Comparison of ENCODE assay signal across 8 mouse cellular contexts in the genomic region with DNA sequence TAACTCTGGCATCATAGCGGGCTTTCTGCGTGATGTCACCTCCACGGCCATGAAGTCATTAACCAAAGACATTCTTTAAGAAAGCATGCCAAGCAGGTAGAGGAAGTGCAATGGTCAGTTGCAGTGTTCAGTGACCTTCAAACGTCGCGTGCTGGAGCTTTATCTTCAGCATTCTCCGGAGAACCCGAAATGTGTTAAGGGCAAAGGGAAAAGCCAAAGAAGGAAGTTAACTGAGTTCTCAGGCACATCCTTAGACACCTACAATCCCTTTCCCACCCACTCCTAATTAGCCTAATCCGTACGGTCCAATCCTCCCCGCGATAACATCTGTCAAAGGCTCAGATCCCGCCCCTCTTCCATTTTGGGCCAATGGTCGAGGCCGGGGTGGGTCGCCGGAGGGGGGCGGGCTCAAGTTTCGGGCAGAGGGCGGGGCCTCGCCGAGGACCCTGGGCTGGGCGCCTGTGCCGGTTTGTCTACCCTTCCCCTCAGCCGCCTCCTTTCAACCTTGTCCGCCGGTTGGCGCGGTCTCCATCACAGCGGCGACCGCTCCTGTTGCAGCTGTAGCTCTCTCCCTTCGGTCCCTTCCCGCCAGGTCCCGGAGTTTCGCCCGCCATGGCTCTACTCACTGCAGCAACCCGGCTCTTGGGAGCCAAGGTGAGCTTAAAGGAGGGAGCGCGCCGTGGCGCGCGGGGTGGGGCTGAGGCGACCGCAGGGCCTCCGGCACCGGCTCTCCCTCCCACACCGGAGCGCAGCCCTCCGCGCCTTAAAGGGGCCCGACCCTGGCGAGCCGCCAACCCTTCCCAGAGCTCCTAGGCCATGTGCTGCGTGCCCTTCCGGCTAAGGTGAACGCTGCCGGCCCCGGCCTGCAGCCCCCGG. TPM values are rescaled to one million over a fixed set of nuclear protein-coding genes. Genes with fewer than 3 reads are reported as not detected.
DNase-seq lines count a peak whose midpoint lies in the region; ATAC-seq and TF ChIP-seq lines count a peak whose summit lies in the region.

Gene Cs (plus strand): TSS at position 429 of the 876 bp plus-strand sequence.

- H3K4me1 ChIP-seq in hindbrain, postnatal 0 days (ENCODE audit: insufficient read depth, low read length): peaks cover 10% of the 10 kb centered on the region; the same call in 1 of the 2 replicates

- peak within 1 kb of the TSS; percentile 97 for H3K27ac ChIP-seq in gastrocnemius, adult 2 months
- H3K27ac ChIP-seq in hindbrain, postnatal 0 days: peak within 1 kb of the TSS; percentile 95
- peak within 1 kb of the TSS; percentile 96 for H3K27ac ChIP-seq in left cerebral cortex, adult 2 months

- DNase-seq in ZHBTc4 (ENCODE audit: low read depth, low spot score): peak; percentile 99
- peak; percentile 99 for DNase-seq in gastrocnemius, adult 2 months
- DNase-seq in hindbrain, postnatal 0 days (ENCODE audit: low spot score): peak; percentile 98
- peak; percentile 95 for DNase-seq in left cerebral cortex, adult 2 months (ENCODE audit: extremely low spot score in 1 of 2, low spot score in 2 of 2)
- peak; percentile 93 to 96 for DNase-seq in right cerebral cortex, adult 2 months (ENCODE audit: low spot score in 2 of 2)
- peak; percentile 96 for DNase-seq in urinary bladder, postnatal 14 days (ENCODE audit: low spot score)

- H3K9ac ChIP-seq in hindbrain, postnatal 0 days (replicated peaks; ENCODE audit: low read length): peak within 1 kb of the TSS; percentile 87

- ATAC-seq in common myeloid progenitor, adult 5-6 weeks (replicated peaks; ENCODE audit: low read depth, poor library complexity, severe bottlenecking): peak; percentile 89
- peak; percentile 99 for ATAC-seq in hindbrain, postnatal 0 days
- ATAC-seq in megakaryocyte, adult 5-6 weeks (ENCODE audit: poor library complexity, severe bottlenecking): peak; percentile 91

- intact Hi-C loops in gastrocnemius, adult 2 months (cut with DNase I): loop anchor here (2.0 to 5.0 kb wide), 2 partner anchors 40 to 117 kb away; partner anchors contain the start of gene Ankrd52
- intact Hi-C loops in left cerebral cortex, adult 2 months (cut with DNase I): loop anchor here (2.0 to 5.0 kb wide), 3 partner anchors 21 to 120 kb away; partner anchors contain the start of genes Coq10a and Smarcc2

- no peak for TF ChIP-seq CTCF in gastrocnemius, adult 2 months (IDR thresholded peaks at IDR 0.05)
- TF ChIP-seq CTCF in hindbrain, postnatal 0 days (IDR thresholded peaks at IDR 0.05; ENCODE audit: low read depth): no peak
- no peak for TF ChIP-seq CTCF in left cerebral cortex, adult 2 months (IDR thresholded peaks at IDR 0.05)

- H3K27me3 ChIP-seq in hindbrain, postnatal 0 days (ENCODE audit: insufficient read depth, low read length): no peaks in the 10 kb centered on the region

- H3K9me3 ChIP-seq in hindbrain, postnatal 0 days (ENCODE audit: low read length): no peaks in the 10 kb centered on the region

- no peaks in the 10 kb centered on the region for H3K36me3 ChIP-seq in hindbrain, postnatal 0 days (ENCODE audit: insufficient read depth, low read length)

- peak within 1 kb of the TSS; percentile 74 for H3K4me3 ChIP-seq in gastrocnemius, adult 2 months
- peak within 1 kb of the TSS; percentile 97 for H3K4me3 ChIP-seq in hindbrain, postnatal 0 days (ENCODE audit: low read length)
- H3K4me3 ChIP-seq in left cerebral cortex, adult 2 months: peak within 1 kb of the TSS; percentile 97

- peak within 1 kb of the TSS; percentile 92 for H3K4me2 ChIP-seq in hindbrain, postnatal 0 days (ENCODE audit: low read depth, low read length)

- WGBS in hindbrain, postnatal 0 days: 1% methylated on average over 61 of the region's 61 CpGs

RNA-seq across cellular contexts. Expression of gene Cs, which starts in this region (rescaled TPM):
- 100 and 116 TPM in 2 replicates for total RNA-seq in common myeloid progenitor, adult 5-6 weeks (2017)
- total RNA-seq in gastrocnemius, adult 2 months (2021): 100 to 1,000 TPM; 541 to 658 TPM
- total RNA-seq in hindbrain, postnatal 0 days (2014; rRNA removed): 274 and 311 TPM in 2 replicates
- 262 and 285 TPM in 2 replicates for polyA plus RNA-seq in hindbrain, postnatal 0 days (2015; fragmentation: Nextera tagmentation; extraction: Ambion mirVana)
- 100 to 1,000 TPM; 216 to 218 TPM for total RNA-seq in left cerebral cortex, adult 2 months (2021)
- 158 and 160 TPM in 2 replicates for total RNA-seq in megakaryocyte, adult 5-6 weeks (2015)
- 95.0 and 116 TPM in 2 replicates for total RNA-seq in megakaryocyte, adult 5-6 weeks (2017)

Comparison
In these comparisons a context has a peak if more than half of its experiments do, and no peak if none do; other contexts are left out.
1. Peak in every context shown above with its lines: DNase-seq, ATAC-seq, H3K4me3 ChIP-seq and H3K27ac ChIP-seq.